Mouse (Mus musculus): Measurements from ENCODE around the gene Grm1. TPM values are rescaled to one million over a fixed set of nuclear protein-coding genes. Genes with fewer than 3 reads are reported as not detected.

Gene Grm1
- polyA plus RNA-seq, 1 experiment, result not detected

DNA sequence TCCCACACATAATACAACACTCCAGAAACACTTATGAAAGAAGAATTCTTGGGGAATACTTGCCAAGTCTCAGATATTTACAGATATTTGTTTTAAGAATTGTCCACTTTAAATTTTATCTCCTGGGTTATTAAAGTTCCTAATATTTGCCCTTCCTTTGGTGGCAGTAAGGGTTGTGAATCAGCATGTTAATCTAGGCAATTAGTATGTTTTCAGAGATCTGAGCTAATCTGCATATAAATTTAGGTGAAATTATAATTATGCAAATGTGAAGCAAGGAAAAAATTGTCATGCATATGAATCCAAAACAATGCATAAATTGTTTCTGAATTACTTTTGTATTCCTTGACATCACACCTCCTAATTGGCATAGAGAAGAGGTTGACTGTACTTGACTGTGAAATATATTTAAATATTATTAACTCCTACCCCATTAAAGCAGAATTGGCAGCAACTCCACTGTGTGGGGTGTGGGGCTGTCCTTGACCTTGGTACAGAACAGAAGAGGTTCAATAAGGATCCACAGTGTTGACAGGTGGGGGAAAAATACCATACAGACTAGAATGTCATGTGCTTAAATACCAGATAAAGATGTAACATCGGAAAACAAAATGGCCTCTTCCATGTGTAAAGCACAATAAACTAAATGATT is 37.6 kb downstream of the Grm1 start:
- H3K79me2 ChIP-seq (ENCODE audit: control insufficient read depth, insufficient read depth), result no peaks in the 10 kb centered on the region

DNA sequence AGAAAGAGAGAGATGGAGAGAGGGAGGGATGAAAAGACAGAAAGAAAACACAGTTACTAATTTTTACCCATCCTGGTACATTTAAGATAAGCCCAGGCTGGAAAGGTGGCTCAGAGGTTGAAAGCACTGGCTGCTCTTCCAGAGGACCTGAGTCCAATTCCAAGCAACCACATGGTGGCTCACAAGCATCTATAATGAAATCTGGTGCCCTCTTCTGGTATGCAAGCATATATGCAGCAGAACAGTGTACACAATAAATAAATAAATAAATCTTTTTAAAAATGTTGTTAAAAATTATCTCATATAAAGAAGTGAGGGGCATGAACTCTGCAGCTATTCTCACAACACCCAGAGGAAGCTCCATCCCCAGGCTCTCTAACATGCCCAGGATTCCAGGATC is 42.8 kb downstream of the Grm1 start:
- H3K79me2 ChIP-seq (ENCODE audit: control insufficient read depth, insufficient read depth), result no peaks in the 10 kb centered on the region
- TF ChIP-seq CTCF (IDR thresholded peaks at IDR 0.05; ENCODE audit: control insufficient read depth, insufficient read depth, insufficient read length), result no peak
- TF ChIP-seq CEBPB (IDR thresholded peaks at IDR 0.05; ENCODE audit: low read depth), result no peak
- no peak for TF ChIP-seq MYOG (IDR thresholded peaks at IDR 0.05; ENCODE audit: control insufficient read depth, extremely low read depth, insufficient read length)
- TF ChIP-seq FOSL1 (IDR thresholded peaks at IDR 0.05; ENCODE audit: insufficient read depth, low read length, poor library complexity, severe bottlenecking), result no peak
- no peak for TF ChIP-seq MAX (IDR thresholded peaks at IDR 0.05)
- no peak for TF ChIP-seq MYOD1 (IDR thresholded peaks at IDR 0.05; ENCODE audit: control insufficient read depth, insufficient read length, low read depth)
- no peak for TF ChIP-seq USF1 (IDR thresholded peaks at IDR 0.05; ENCODE audit: low read depth)
- no peaks in the 10 kb centered on the region for H3K27me3 ChIP-seq (ENCODE audit: control insufficient read depth, insufficient read depth, insufficient read length)
- H3K36me3 ChIP-seq (ENCODE audit: control insufficient read depth, insufficient read depth), result no peaks in the 10 kb centered on the region
- H3K79me3 ChIP-seq (ENCODE audit: low read depth), result no peaks in the 10 kb centered on the region
- H3ac ChIP-seq (ENCODE audit: control insufficient read depth, insufficient read length, low read depth), result no peak overlapping the region
- H3K4me3 ChIP-seq (ENCODE audit: insufficient read depth, poor library complexity, severe bottlenecking), result no peak overlapping the region

More for the DNA sequence above, 37.6 kb downstream of the Grm1 start:
- peaks cover 3% of the 10 kb centered on the region for H3K27me3 ChIP-seq (ENCODE audit: control insufficient read depth, insufficient read depth, insufficient read length)
- TF ChIP-seq CEBPB (IDR thresholded peaks at IDR 0.05; ENCODE audit: low read depth) (no peak), FOSL1 (IDR thresholded peaks at IDR 0.05; ENCODE audit: insufficient read depth, low read length, poor library complexity, severe bottlenecking) (no peak), CTCF (IDR thresholded peaks at IDR 0.05; ENCODE audit: control insufficient read depth, insufficient read depth, insufficient read length) (no peak), MAX (IDR thresholded peaks at IDR 0.05) (no peak), USF1 (IDR thresholded peaks at IDR 0.05; ENCODE audit: low read depth) (no peak), MYOD1 (IDR thresholded peaks at IDR 0.05; ENCODE audit: control insufficient read depth, insufficient read length, low read depth) (no peak)
- H3K79me3 ChIP-seq (ENCODE audit: low read depth), result no peaks in the 10 kb centered on the region
- no peak overlapping the region for H3ac ChIP-seq (ENCODE audit: control insufficient read depth, insufficient read length, low read depth)
- H3K4me3 ChIP-seq (ENCODE audit: insufficient read depth, poor library complexity, severe bottlenecking), result no peak overlapping the region
- no peaks in the 10 kb centered on the region for H3K36me3 ChIP-seq (ENCODE audit: control insufficient read depth, insufficient read depth)

DNA sequence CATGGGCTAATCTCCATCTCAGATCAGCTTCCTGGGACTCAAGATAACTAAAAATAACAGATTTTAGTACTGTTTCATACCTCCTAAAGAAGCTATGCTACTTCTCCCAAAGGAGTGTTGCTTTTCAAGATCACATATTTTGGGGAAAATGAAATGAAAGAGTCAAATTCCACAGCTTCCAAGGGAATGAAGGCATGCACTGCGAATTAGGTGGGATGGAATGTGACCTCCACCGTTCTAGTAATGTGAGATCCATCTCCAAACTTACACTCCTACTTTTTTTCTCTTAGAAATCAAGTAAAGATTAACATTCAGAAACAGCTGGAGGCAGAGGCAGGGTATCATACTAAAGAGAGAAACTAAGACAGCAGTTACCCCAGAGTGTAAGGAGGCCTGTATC is 49.9 kb downstream of the Grm1 start:
- no peak for TF ChIP-seq CTCF (IDR thresholded peaks at IDR 0.05; ENCODE audit: control insufficient read depth, insufficient read depth, insufficient read length)
- TF ChIP-seq MYOD1 (IDR thresholded peaks at IDR 0.05; ENCODE audit: control insufficient read depth, insufficient read length, low read depth), result no peak
- TF ChIP-seq FOSL1 (IDR thresholded peaks at IDR 0.05; ENCODE audit: insufficient read depth, low read length, poor library complexity, severe bottlenecking), result no peak
- TF ChIP-seq CEBPB (IDR thresholded peaks at IDR 0.05; ENCODE audit: low read depth), result no peak
- TF ChIP-seq MAX (IDR thresholded peaks at IDR 0.05), result no peak
- no peak for TF ChIP-seq MYOG (IDR thresholded peaks at IDR 0.05; ENCODE audit: control insufficient read depth, extremely low read depth, insufficient read length)
- no peak for TF ChIP-seq USF1 (IDR thresholded peaks at IDR 0.05; ENCODE audit: low read depth)
- Histone ChIP-seq H3K27me3 (ENCODE audit: control insufficient read depth, insufficient read depth, insufficient read length) (no peaks in the 10 kb centered on the region), H3K36me3 (ENCODE audit: control insufficient read depth, insufficient read depth) (no peaks in the 10 kb centered on the region), H3K79me3 (ENCODE audit: low read depth) (no peaks in the 10 kb centered on the region), H3K4me3 (ENCODE audit: insufficient read depth, poor library complexity, severe bottlenecking) (no peak overlapping the region), H3K79me2 (ENCODE audit: control insufficient read depth, insufficient read depth) (no peaks in the 10 kb centered on the region), H3ac (ENCODE audit: control insufficient read depth, insufficient read length, low read depth) (no peak overlapping the region)

DNA sequence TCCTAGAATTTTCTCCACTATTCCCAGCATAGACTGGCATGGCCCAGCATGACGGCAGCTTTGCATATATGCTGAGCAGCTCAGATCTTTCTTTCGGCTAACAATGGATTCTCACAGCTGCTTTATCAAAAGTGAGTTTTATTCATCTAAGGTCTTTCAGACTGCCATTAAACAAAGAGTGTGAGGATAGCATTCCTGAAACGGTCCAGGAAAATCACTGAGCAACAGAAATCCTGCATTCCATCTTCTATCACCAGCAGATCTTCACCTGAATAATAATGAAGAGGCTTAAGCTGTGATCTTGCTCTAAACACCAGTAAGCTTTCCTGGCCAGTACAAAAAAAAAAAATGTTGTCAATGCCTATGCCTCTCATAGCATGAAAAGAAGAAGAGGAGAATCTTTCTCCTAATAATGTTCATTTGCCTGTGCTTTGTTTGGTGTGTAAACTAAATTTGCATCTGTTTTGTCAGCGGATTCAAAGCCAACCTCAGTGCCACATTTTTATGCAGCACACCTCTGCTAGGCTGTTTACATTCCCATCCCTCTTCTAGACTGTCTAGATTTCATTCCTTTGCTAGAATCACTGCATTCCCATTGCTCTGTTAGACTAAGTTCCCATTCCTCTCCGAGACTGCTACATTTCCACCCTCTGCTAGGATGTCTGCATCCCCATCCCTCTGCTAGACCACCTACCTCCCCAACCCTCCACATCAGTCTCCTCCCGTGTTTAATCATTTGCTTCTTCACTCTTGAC is 56.2 kb downstream of the Grm1 start:
- Histone ChIP-seq H3K27me3 (ENCODE audit: control insufficient read depth, insufficient read depth, insufficient read length) (no peaks in the 10 kb centered on the region), H3K79me3 (ENCODE audit: low read depth) (no peaks in the 10 kb centered on the region), H3K36me3 (ENCODE audit: control insufficient read depth, insufficient read depth) (no peaks in the 10 kb centered on the region), H3K79me2 (ENCODE audit: control insufficient read depth, insufficient read depth) (no peaks in the 10 kb centered on the region), H3K4me3 (ENCODE audit: insufficient read depth, poor library complexity, severe bottlenecking) (no peak overlapping the region), H3ac (ENCODE audit: control insufficient read depth, insufficient read length, low read depth) (no peak overlapping the region)
- no peak for TF ChIP-seq MAX (IDR thresholded peaks at IDR 0.05)
- TF ChIP-seq MYOD1 (IDR thresholded peaks at IDR 0.05; ENCODE audit: control insufficient read depth, insufficient read length, low read depth), result no peak
- no peak for TF ChIP-seq FOSL1 (IDR thresholded peaks at IDR 0.05; ENCODE audit: insufficient read depth, low read length, poor library complexity, severe bottlenecking)
- TF ChIP-seq CTCF (IDR thresholded peaks at IDR 0.05; ENCODE audit: control insufficient read depth, insufficient read depth, insufficient read length), result no peak
- no peak for TF ChIP-seq USF1 (IDR thresholded peaks at IDR 0.05; ENCODE audit: low read depth)
- no peak for TF ChIP-seq MYOG (IDR thresholded peaks at IDR 0.05; ENCODE audit: control insufficient read depth, extremely low read depth, insufficient read length)
- no peak for TF ChIP-seq CEBPB (IDR thresholded peaks at IDR 0.05; ENCODE audit: low read depth)

DNA sequence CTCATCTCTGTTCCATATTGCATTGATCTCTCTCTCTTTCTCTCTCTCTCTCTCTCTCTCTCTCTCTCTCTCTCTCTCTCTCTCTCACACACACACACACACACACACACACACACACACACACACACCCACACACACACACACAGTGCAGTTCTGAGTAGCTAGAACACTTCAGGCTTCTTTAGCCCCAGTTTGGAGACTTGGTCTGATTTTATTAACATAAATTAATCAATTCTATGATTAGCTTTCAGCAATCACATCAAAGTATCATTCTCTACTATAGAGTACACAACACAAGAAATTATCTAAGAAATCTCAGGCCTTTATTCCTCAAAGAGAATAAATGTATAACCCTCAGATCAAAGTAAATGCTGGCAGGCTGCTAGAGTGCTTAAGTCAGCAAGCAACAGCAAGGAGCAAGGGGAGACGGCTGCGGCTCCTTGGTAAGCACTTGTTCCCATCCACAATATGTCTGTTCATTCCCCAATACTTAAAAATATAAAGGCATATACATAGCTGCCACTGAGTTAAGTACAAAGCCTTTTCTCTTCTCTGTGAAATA is 63.1 kb downstream of the Grm1 start:
- Histone ChIP-seq H3K4me3 (ENCODE audit: insufficient read depth, poor library complexity, severe bottlenecking) (no peak overlapping the region), H3K79me2 (ENCODE audit: control insufficient read depth, insufficient read depth) (no peaks in the 10 kb centered on the region), H3K27me3 (ENCODE audit: control insufficient read depth, insufficient read depth, insufficient read length) (no peaks in the 10 kb centered on the region), H3K36me3 (ENCODE audit: control insufficient read depth, insufficient read depth) (no peaks in the 10 kb centered on the region), H3K79me3 (ENCODE audit: low read depth) (no peaks in the 10 kb centered on the region), H3ac (ENCODE audit: control insufficient read depth, insufficient read length, low read depth) (no peak overlapping the region)
- TF ChIP-seq USF1 (IDR thresholded peaks at IDR 0.05; ENCODE audit: low read depth) (no peak), MYOG (IDR thresholded peaks at IDR 0.05; ENCODE audit: control insufficient read depth, extremely low read depth, insufficient read length) (no peak), CTCF (IDR thresholded peaks at IDR 0.05; ENCODE audit: control insufficient read depth, insufficient read depth, insufficient read length) (no peak), MAX (IDR thresholded peaks at IDR 0.05) (no peak), FOSL1 (IDR thresholded peaks at IDR 0.05; ENCODE audit: insufficient read depth, low read length, poor library complexity, severe bottlenecking) (no peak), CEBPB (IDR thresholded peaks at IDR 0.05; ENCODE audit: low read depth) (no peak), MYOD1 (IDR thresholded peaks at IDR 0.05; ENCODE audit: control insufficient read depth, insufficient read length, low read depth) (no peak)
